11 mouse cellular contexts compared by ENCODE assay signal in the genomic region with DNA sequence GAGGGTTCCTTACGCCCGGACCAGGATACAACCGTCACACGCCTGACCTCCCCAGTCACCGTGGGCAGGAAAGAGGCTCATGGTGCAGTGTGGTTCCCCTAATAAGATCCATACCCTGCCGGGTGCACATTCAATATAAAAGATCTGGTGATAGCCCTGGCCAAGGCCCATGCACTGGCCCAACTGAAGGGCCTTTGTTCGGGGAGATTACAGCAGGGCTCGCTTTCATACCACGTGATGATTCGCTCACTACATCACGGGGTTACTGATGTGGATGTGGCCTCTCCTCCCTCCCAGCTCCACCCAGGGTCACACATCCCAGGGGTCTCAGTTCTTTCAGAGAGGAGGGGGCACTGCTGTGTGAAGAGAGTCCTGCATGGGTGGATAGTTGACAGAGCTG. TPM values are rescaled to one million over a fixed set of nuclear protein-coding genes. Genes with fewer than 3 reads are reported as not detected.
A peak's percentile ranks its signal among the peaks of the same experiment; 100 is the strongest.
DNase-seq lines count a peak whose midpoint lies in the region; ATAC-seq lines count a peak whose summit lies in the region.
"Had no signal": no experiment of that assay in that cellular context is flagged by ENCODE, and none has a peak within 500 bp of the region (broad histone marks: within the 10 kb centered on the region; RNA-seq: fewer than 3 reads in every experiment).

No protein-coding gene starts in this region.

- WGBS in kidney, embryonic 16.5 days, result 80% methylated on average over 11 of the region's 11 CpGs
- 71% methylated on average over 11 of the region's 11 CpGs for WGBS in hindbrain, embryonic 16.5 days

- no peak overlapping the region for H3K4me3 ChIP-seq in kidney, embryonic 16.5 days (ENCODE audit: low read length)
- H3K4me3 ChIP-seq in brown adipose tissue, adult 24 weeks (ENCODE audit: insufficient read depth, low read depth, low read length), result no peak overlapping the region
- no peak overlapping the region for H3K4me3 ChIP-seq in hindbrain, embryonic 16.5 days (ENCODE audit: low read length)
- H3K4me3 ChIP-seq: neural tube, embryonic 12.5 days had no signal

- H3K27me3 ChIP-seq in kidney, embryonic 16.5 days (ENCODE audit: insufficient read depth, low read length), result peaks cover 15% of the 10 kb centered on the region
- H3K27me3 ChIP-seq in hindbrain, embryonic 16.5 days (replicated peaks; ENCODE audit: control insufficient read depth, insufficient read depth, low read length), result peaks cover 5% of the 10 kb centered on the region

- H3K4me2 ChIP-seq in kidney, embryonic 16.5 days (replicated peaks; ENCODE audit: low read depth, low read length), result no peak overlapping the region
- H3K4me2 ChIP-seq in hindbrain, embryonic 16.5 days (ENCODE audit: low read length), result no peak overlapping the region
- H3K4me2 ChIP-seq: neural tube, embryonic 12.5 days had no signal

- H3K36me3 ChIP-seq in kidney, embryonic 16.5 days (ENCODE audit: insufficient read depth, low read length), result no peaks in the 10 kb centered on the region
- H3K36me3 ChIP-seq in hindbrain, embryonic 16.5 days (ENCODE audit: control insufficient read depth, insufficient read depth, low read length), result no peaks in the 10 kb centered on the region
- H3K36me3 ChIP-seq: neural tube, embryonic 12.5 days had no signal

- no peak for ATAC-seq in kidney, embryonic 16.5 days (ENCODE audit: low FRiP score, low TSS enrichment)
- peak; percentile 30; the same call in 1 of the 2 replicates for ATAC-seq in hindbrain, embryonic 16.5 days

- H3K9me3 ChIP-seq in kidney, embryonic 16.5 days (ENCODE audit: low read length), result no peaks in the 10 kb centered on the region
- no peaks in the 10 kb centered on the region for H3K9me3 ChIP-seq in hindbrain, embryonic 16.5 days (ENCODE audit: control insufficient read depth, low read length)
- H3K9me3 ChIP-seq: neural tube, embryonic 12.5 days had no signal

- H3K9ac ChIP-seq in kidney, embryonic 16.5 days (replicated peaks; ENCODE audit: low read length), result no peak overlapping the region
- no peak overlapping the region for H3K9ac ChIP-seq in hindbrain, embryonic 16.5 days (ENCODE audit: low read depth, low read length)
- H3K9ac ChIP-seq: neural tube, embryonic 12.5 days had no signal

- DNase-seq in kidney, postnatal 10 days, result no peak
- peak; percentile 51 for DNase-seq in brain, adult 2 months (ENCODE audit: low read depth, low spot score)
- no peak for DNase-seq in cerebellum, postnatal 25 days
- DNase-seq in thymus, postnatal 14 days, result no peak
- DNase-seq in cerebellum, adult 8-10 months, result no peak
- DNase-seq: cerebellum, adult 18-20 months had no signal

- H3K27ac ChIP-seq in kidney, embryonic 16.5 days (ENCODE audit: low read length), result peak overlapping the region; percentile 23; the same call in 1 of the 2 replicates
- peak overlapping the region; percentile 92 for H3K27ac ChIP-seq in brown adipose tissue, adult 24 weeks (replicated peaks; ENCODE audit: low read depth, low read length)
- no peak overlapping the region for H3K27ac ChIP-seq in hindbrain, embryonic 16.5 days (ENCODE audit: low read depth, low read length)
- H3K27ac ChIP-seq: macrophage; neural tube, embryonic 12.5 days had no signal

- H3K4me1 ChIP-seq in kidney, embryonic 16.5 days (ENCODE audit: insufficient read depth, low read length), result peaks cover 19% of the 10 kb centered on the region
- H3K4me1 ChIP-seq in brown adipose tissue, adult 24 weeks (ENCODE audit: control insufficient read depth, insufficient read depth, insufficient read length, low read length), result peaks cover 41% of the 10 kb centered on the region
- H3K4me1 ChIP-seq in hindbrain, embryonic 16.5 days (ENCODE audit: control insufficient read depth, insufficient read depth, low read depth, low read length), result peaks cover 7% of the 10 kb centered on the region

RNA-seq across cellular contexts. Expression of a gene that starts 50.3 kb away (rescaled TPM):
- 22.3 and 24.7 TPM in 2 replicates for polyA plus RNA-seq in kidney, embryonic 16.5 days (2015; fragmentation: Nextera tagmentation; extraction: Ambion mirVana)
- 10.2 and 10.5 TPM in 2 replicates for polyA plus RNA-seq in brown adipose tissue, adult 24 weeks (2012; ENCODE audit: insufficient read depth, insufficient read length, missing spikeins)
- polyA plus RNA-seq in hindbrain, embryonic 16.5 days (2015; fragmentation: Nextera tagmentation; extraction: Ambion mirVana), result 12.6 and 14.3 TPM in 2 replicates
